Mouse (Mus musculus): ENCODE data around the gene Cacna1h. TPM values are rescaled to one million over a fixed set of nuclear protein-coding genes. Genes with fewer than 3 reads are reported as not detected.

The Cacna1h gene
- polyA plus RNA-seq, 1 experiment from 2014 or later, result 8.8 TPM

DNA sequence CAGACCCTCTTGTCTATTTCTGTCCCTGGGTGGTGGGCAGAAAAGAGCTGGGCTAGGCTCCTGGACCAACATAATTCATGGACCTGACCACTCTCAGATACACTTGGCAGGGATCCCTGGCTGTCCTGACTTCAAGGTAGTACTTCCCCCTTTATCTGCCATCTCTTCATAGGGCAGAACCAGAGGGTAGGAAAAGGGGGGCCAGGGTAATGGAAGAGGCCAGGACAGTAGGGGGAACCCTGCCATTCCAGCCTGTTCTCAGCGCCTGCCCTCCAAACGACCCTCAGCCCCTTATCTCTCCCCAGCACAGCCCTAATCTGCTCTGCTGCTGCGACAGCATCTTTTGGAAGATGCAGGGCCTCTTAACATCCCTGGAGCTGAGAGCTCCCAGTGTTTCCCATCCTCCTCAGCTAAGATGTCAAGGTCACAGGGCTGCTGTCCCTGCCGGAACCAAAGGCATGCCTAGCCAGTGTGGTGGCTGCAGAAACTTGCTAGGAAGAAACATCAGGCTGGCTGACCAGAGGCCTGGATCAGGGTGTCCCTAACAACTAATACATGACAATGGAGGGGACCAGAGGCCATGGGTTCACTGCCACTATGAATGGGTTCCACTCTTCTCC is 29.9 kb upstream of the Cacna1h start:
- Histone ChIP-seq H3K9me3 (ENCODE audit: control insufficient read depth, low read length) (no peaks in the 10 kb centered on the region), H3K9ac (ENCODE audit: low read length) (peak overlapping the region; percentile 64), H3K4me2 (ENCODE audit: low read length) (peak overlapping the region; percentile 52; the same call in 1 of the 2 replicates), H3K4me3 (ENCODE audit: control insufficient read depth in 1 of 2, insufficient read depth in 1 of 2, low read depth in 1 of 2, low read length in 2 of 2) (no peak overlapping the region; a peak in 1 of 4 replicates), H3K27ac (replicated peaks in 1 of 2; ENCODE audit: control insufficient read depth in 1 of 2, insufficient read depth in 1 of 2, low read depth in 2 of 2, low read length in 2 of 2) (peak overlapping the region; percentile 97 to 99), H3K36me3 (ENCODE audit: control insufficient read depth, insufficient read depth, low read length) (no peaks in the 10 kb centered on the region), H3K4me1 (ENCODE audit: control insufficient read depth in 2 of 2, insufficient read depth in 2 of 2, low read length in 2 of 2) (peaks cover 50 to 55% of the 10 kb centered on the region in 2 experiments), H3K27me3 (ENCODE audit: control insufficient read depth, insufficient read depth, low read length) (no peaks in the 10 kb centered on the region)
- ATAC-seq (ENCODE audit: insufficient number of reproducible peaks, insufficient read depth, low FRiP score, low read depth), result peak; percentile 55
- 13% methylated on average over 4 of the region's 4 CpGs for WGBS

DNA sequence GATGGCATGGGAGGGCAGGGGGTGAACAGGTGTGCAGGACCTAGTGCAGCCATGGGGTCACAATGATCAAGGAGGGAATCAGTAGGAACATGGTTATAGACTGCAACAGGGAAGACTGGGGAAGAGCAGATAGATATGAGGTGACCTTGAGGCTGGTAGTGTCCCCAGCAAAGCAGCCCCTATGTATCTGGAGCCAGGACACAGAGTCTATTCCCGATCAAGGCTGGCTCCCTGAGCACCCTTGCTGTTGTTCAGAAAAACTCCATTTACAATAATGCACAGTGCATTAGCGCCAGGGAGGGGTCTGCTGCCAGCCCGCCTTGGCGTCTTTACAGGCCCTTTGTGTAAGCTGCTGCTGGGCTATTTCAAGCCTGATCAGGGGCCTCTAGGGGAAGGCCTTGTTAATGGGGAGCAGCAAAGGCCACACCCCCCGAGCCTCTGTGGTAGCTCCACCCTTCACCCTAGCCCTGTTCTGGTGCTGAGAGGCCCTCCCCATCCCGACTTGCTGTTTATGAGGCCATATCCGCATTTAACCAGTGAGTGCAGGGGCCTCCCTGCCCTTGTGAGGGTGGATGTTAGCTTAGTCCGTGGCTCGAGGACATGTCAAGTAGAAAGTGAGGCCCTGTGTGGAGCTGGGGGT is 28.8 kb upstream of the Cacna1h start:
- Histone ChIP-seq H3K36me3 (ENCODE audit: control insufficient read depth, insufficient read depth, low read length) (no peaks in the 10 kb centered on the region), H3K27ac (replicated peaks in 1 of 2; ENCODE audit: control insufficient read depth in 1 of 2, insufficient read depth in 1 of 2, low read depth in 2 of 2, low read length in 2 of 2) (peak overlapping the region; percentile 97 to 99), H3K4me3 (ENCODE audit: control insufficient read depth in 1 of 2, insufficient read depth in 1 of 2, low read depth in 1 of 2, low read length in 2 of 2) (peak overlapping the region in 1 of 2 experiments; percentile 4; a peak in 2 of 4 replicates), H3K4me1 (ENCODE audit: control insufficient read depth in 2 of 2, insufficient read depth in 2 of 2, low read length in 2 of 2) (peaks cover 39 to 46% of the 10 kb centered on the region in 2 experiments), H3K9me3 (ENCODE audit: control insufficient read depth, low read length) (no peaks in the 10 kb centered on the region), H3K4me2 (ENCODE audit: low read length) (peak overlapping the region; percentile 52), H3K9ac (ENCODE audit: low read length) (peak overlapping the region; percentile 64), H3K27me3 (ENCODE audit: control insufficient read depth, insufficient read depth, low read length) (no peaks in the 10 kb centered on the region)
- WGBS, result 7% methylated on average over 9 of the region's 9 CpGs
- ATAC-seq (ENCODE audit: insufficient number of reproducible peaks, insufficient read depth, low FRiP score, low read depth), result peak; percentile 88

DNA sequence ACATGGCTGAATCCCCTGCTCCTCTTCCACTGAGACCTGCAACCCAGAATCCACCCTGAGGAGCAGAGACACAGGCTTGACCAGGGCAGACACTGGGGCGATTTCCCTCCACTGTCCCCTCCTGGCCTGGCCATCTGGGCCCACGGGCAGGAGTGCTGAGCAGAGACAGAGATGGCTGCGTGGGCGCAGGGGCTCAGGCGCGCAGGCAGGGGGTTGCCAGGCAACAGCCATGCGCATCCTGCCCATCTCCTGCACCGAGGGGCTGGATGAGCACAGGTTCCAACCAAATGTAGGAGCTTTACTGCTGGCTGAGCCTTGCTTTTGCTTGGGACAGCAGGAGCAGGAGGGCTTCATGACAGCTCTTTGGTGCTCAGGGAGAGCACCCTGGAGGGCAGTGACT is 23.0 kb upstream of the Cacna1h start:
- peaks cover 4 to 5% of the 10 kb centered on the region in 2 experiments; a peak in 2 of 4 replicates for H3K4me1 ChIP-seq (ENCODE audit: control insufficient read depth in 2 of 2, insufficient read depth in 2 of 2, low read length in 2 of 2)
- H3K9ac ChIP-seq (ENCODE audit: low read length), result no peak overlapping the region
- no peak overlapping the region for H3K27ac ChIP-seq (replicated peaks in 1 of 2; ENCODE audit: control insufficient read depth in 1 of 2, insufficient read depth in 1 of 2, low read depth in 2 of 2, low read length in 2 of 2)
- H3K4me3 ChIP-seq (ENCODE audit: control insufficient read depth in 1 of 2, insufficient read depth in 1 of 2, low read depth in 1 of 2, low read length in 2 of 2), result no peak overlapping the region
- no peaks in the 10 kb centered on the region for H3K9me3 ChIP-seq (ENCODE audit: control insufficient read depth, low read length)
- WGBS, result 57% methylated on average over 8 of the region's 8 CpGs
- H3K4me2 ChIP-seq (ENCODE audit: low read length), result no peak overlapping the region
- ATAC-seq (ENCODE audit: insufficient number of reproducible peaks, insufficient read depth, low FRiP score, low read depth), result no peak
- H3K27me3 ChIP-seq (ENCODE audit: control insufficient read depth, insufficient read depth, low read length), result no peaks in the 10 kb centered on the region
- no peaks in the 10 kb centered on the region for H3K36me3 ChIP-seq (ENCODE audit: control insufficient read depth, insufficient read depth, low read length)

DNA sequence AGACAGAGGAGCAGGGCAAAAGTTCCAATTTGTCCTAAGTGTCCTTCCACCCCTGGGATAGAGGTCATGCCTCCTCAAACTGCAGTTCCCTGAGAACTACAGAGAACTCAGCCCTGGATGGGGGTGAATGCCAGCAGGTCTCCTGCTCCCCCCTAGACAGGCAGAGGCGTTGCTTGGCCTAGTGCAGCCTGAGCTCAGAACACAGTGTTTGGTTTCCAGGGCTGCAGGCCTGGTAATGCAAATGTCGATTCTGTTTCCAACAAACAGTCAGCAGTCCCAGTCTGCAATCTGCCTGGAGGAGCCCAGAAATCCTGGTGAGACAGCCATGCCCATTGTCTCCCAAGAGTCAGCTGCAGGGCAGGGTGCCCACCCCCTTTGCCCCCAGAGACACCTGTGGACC is 20.7 kb upstream of the Cacna1h start, which contains the start of gene Tekt4:
TSS of gene Tekt4 (plus strand) at position 344 of the 400 bp plus-strand sequence.
- no peaks in the 10 kb centered on the region for H3K36me3 ChIP-seq (ENCODE audit: control insufficient read depth, insufficient read depth, low read length)
- 0 out of 2 replicates have a peak within 1 kb of the TSS, but pooled peaks have one; percentile 25 for H3K9ac ChIP-seq (ENCODE audit: low read length)
- H3K4me2 ChIP-seq (ENCODE audit: low read length), result no peak within 1 kb of the TSS
- peaks cover 4 to 5% of the 10 kb centered on the region in 2 experiments; a peak in 2 of 4 replicates for H3K4me1 ChIP-seq (ENCODE audit: control insufficient read depth in 2 of 2, insufficient read depth in 2 of 2, low read length in 2 of 2)
- no peaks in the 10 kb centered on the region for H3K9me3 ChIP-seq (ENCODE audit: control insufficient read depth, low read length)
- H3K27ac ChIP-seq (replicated peaks in 1 of 2; ENCODE audit: control insufficient read depth in 1 of 2, insufficient read depth in 1 of 2, low read depth in 2 of 2, low read length in 2 of 2), result no peak within 1 kb of the TSS
- ATAC-seq (ENCODE audit: insufficient number of reproducible peaks, insufficient read depth, low FRiP score, low read depth), result no peak
- 20% methylated on average over 2 of the region's 2 CpGs for WGBS
- H3K27me3 ChIP-seq (ENCODE audit: control insufficient read depth, insufficient read depth, low read length), result no peaks in the 10 kb centered on the region
- H3K4me3 ChIP-seq (ENCODE audit: control insufficient read depth in 1 of 2, insufficient read depth in 1 of 2, low read depth in 1 of 2, low read length in 2 of 2), result no peak within 1 kb of the TSS

DNA sequence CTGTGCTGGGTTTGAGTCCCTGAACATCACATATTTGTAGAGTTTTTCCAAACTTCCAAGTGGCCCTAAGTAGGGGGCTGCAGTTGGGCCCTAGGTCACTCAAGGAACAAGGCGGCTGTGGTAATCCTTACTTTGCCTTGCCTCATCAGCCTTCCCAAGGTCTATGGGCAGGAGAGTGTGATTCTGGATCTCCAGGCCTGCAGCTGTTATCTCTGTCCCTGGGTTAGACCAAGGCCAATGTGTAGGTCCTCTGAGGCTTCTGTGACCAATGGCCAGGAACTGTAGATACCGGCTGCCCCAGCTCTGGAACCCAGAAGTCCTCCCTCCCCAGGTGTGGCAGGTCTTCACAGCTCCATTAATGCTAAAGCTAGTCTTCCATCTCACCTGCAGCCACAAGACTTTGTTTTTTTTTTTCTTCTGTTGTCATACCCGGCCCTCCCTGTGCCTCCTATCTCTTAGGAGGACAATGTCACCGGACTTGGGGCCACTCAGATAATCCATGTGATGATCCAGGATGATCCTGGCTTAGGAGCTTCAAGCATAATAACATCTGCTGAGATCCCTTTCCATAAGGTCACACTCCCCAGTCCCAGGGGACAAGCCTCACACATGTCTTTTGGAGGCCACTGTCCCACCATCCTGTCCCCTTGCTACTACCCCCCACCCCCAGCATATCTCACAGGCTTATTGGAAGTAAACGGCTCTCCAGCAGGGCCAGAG is 18.8 kb upstream of the Cacna1h start:
- Histone ChIP-seq H3K4me2 (ENCODE audit: low read length) (no peak overlapping the region), H3K4me1 (ENCODE audit: control insufficient read depth in 2 of 2, insufficient read depth in 2 of 2, low read length in 2 of 2) (peaks cover 4 to 5% of the 10 kb centered on the region in 2 experiments; a peak in 2 of 4 replicates), H3K27ac (replicated peaks in 1 of 2; ENCODE audit: control insufficient read depth in 1 of 2, insufficient read depth in 1 of 2, low read depth in 2 of 2, low read length in 2 of 2) (no peak overlapping the region), H3K4me3 (ENCODE audit: control insufficient read depth in 1 of 2, insufficient read depth in 1 of 2, low read depth in 1 of 2, low read length in 2 of 2) (no peak overlapping the region), H3K27me3 (ENCODE audit: control insufficient read depth, insufficient read depth, low read length) (no peaks in the 10 kb centered on the region), H3K36me3 (ENCODE audit: control insufficient read depth, insufficient read depth, low read length) (no peaks in the 10 kb centered on the region), H3K9ac (ENCODE audit: low read length) (no peak overlapping the region), H3K9me3 (ENCODE audit: control insufficient read depth, low read length) (no peaks in the 10 kb centered on the region)
- 74% methylated on average over 5 of the region's 5 CpGs for WGBS
- ATAC-seq (ENCODE audit: insufficient number of reproducible peaks, insufficient read depth, low FRiP score, low read depth), result no peak

DNA sequence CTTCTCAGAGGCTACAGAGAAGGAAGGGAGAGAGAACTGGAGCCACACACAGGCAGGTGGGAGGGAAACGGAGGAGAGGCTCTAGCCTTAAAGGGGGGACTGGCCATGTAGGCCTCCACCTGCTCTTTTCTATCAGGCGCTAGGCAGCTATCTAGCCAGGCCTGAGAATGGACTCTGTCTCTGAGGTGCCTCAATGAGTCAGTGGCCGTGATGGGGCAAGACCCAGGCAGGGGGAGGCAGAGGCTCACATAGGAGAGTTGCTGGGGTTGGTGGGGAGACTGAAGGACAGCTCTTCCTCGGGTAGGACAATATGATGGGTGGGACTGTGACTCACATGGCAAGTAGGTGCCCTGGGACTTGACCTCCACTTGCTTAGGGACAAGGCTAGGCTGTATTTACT is 16.7 kb upstream of the Cacna1h start:
- Histone ChIP-seq H3K4me3 (ENCODE audit: control insufficient read depth in 1 of 2, insufficient read depth in 1 of 2, low read depth in 1 of 2, low read length in 2 of 2) (no peak overlapping the region), H3K4me1 (ENCODE audit: control insufficient read depth in 2 of 2, insufficient read depth in 2 of 2, low read length in 2 of 2) (peaks cover 4 to 5% of the 10 kb centered on the region in 2 experiments; a peak in 2 of 4 replicates), H3K9me3 (ENCODE audit: control insufficient read depth, low read length) (no peaks in the 10 kb centered on the region), H3K36me3 (ENCODE audit: control insufficient read depth, insufficient read depth, low read length) (no peaks in the 10 kb centered on the region), H3K27me3 (ENCODE audit: control insufficient read depth, insufficient read depth, low read length) (no peaks in the 10 kb centered on the region), H3K9ac (ENCODE audit: low read length) (no peak overlapping the region), H3K4me2 (ENCODE audit: low read length) (no peak overlapping the region), H3K27ac (replicated peaks in 1 of 2; ENCODE audit: control insufficient read depth in 1 of 2, insufficient read depth in 1 of 2, low read depth in 2 of 2, low read length in 2 of 2) (no peak overlapping the region)
- no peak for ATAC-seq (ENCODE audit: insufficient number of reproducible peaks, insufficient read depth, low FRiP score, low read depth)
- WGBS, result 48% methylated on average over 4 of the region's 4 CpGs

DNA sequence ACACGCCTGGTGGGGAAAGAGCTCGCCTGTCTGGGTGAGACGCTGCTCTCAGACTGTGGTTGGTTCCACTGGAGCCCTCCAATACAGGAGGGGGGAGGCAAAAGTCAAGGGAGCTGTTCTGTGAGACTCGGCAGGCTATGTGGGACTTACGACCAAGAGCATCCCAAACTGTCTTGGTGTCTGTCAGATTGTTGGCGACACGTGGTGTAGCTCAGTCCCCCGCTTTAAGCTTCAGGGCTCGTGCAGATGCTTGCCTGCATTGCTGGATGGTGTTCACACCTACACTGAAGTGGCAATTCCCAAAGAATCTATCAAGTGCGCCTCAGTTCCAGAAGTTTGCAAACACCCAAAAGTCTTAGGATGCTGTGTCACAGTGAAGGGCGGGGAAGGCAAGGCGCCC is 14.3 kb upstream of the Cacna1h start:
- Histone ChIP-seq H3K9ac (ENCODE audit: low read length) (no peak overlapping the region), H3K36me3 (ENCODE audit: control insufficient read depth, insufficient read depth, low read length) (no peaks in the 10 kb centered on the region), H3K27ac (replicated peaks in 1 of 2; ENCODE audit: control insufficient read depth in 1 of 2, insufficient read depth in 1 of 2, low read depth in 2 of 2, low read length in 2 of 2) (no peak overlapping the region), H3K4me3 (ENCODE audit: control insufficient read depth in 1 of 2, insufficient read depth in 1 of 2, low read depth in 1 of 2, low read length in 2 of 2) (no peak overlapping the region), H3K4me2 (ENCODE audit: low read length) (no peak overlapping the region), H3K27me3 (ENCODE audit: control insufficient read depth, insufficient read depth, low read length) (no peaks in the 10 kb centered on the region), H3K9me3 (ENCODE audit: control insufficient read depth, low read length) (no peaks in the 10 kb centered on the region), H3K4me1 (ENCODE audit: control insufficient read depth in 2 of 2, insufficient read depth in 2 of 2, low read length in 2 of 2) (no peaks in the 10 kb centered on the region; a peak in 2 of 4 replicates)
- WGBS, result 63% methylated on average over 12 of the region's 12 CpGs
- ATAC-seq (ENCODE audit: insufficient number of reproducible peaks, insufficient read depth, low FRiP score, low read depth), result no peak
